Mouse (Mus musculus) ES-E14 (cell line): ENCODE results near the gene Pum1. TPM values are rescaled to one million over a fixed set of nuclear protein-coding genes. Genes with fewer than 3 reads are reported as not detected.

Experiments
- DNase-seq: peaks from one replicate; pipeline ENCODE4 v3.0.0-alpha.2; 2013; ENCODE audit warnings: low read depth, low spot score
- H3K27ac ChIP-seq: 2 replicates; pipeline ENCODE4 v1.5.1; 2012; ENCODE audit warnings: low read depth, mild to moderate bottlenecking, low read length, moderate library complexity, mixed read lengths; ENCODE audit not compliant: poor library complexity, insufficient read depth, severe bottlenecking
- H3K36me3 ChIP-seq: 2 replicates; pipeline ENCODE4 v1.6.1; 2012; ENCODE audit warnings: mild to moderate bottlenecking, low read length, moderate library complexity, mixed read lengths; ENCODE audit not compliant: control insufficient read depth, poor library complexity, insufficient read depth, severe bottlenecking
- H3K4me1 ChIP-seq, 2 experiments: fragments of 150-350 bp in 1 of 2; sonication (generic) in 1 of 2; 2 replicates each; pipeline ENCODE4 v1.6.1; 2012; ENCODE audit warnings: low read length in 2 of 2, mild to moderate bottlenecking in 1 of 2, mixed read lengths in 1 of 2; ENCODE audit not compliant: control insufficient read depth in 2 of 2, insufficient read depth in 2 of 2, poor library complexity in 1 of 2
- H3K4me3 ChIP-seq, 2 experiments: fragments of 150-350 bp in 1 of 2; sonication (generic) in 1 of 2; 2 replicates each; pipeline ENCODE4 v1.5.1; 2012; ENCODE audit warnings: low read length in 2 of 2, low read depth in 1 of 2, mild to moderate bottlenecking in 1 of 2, mixed read lengths in 1 of 2; ENCODE audit not compliant: insufficient read depth in 1 of 2, poor library complexity in 1 of 2, severe bottlenecking in 1 of 2
- H3K9ac ChIP-seq: 2 replicates; pipeline ENCODE4 v1.6.1; 2012; ENCODE audit warnings: low read depth, mild to moderate bottlenecking, low read length, mixed read lengths; ENCODE audit not compliant: poor library complexity, insufficient read depth, severe bottlenecking
- H3K9me3 ChIP-seq: fragments of 150-350 bp; sonication (generic); 2 replicates; pipeline ENCODE4 v1.6.1; 2012; ENCODE audit warnings: low read depth, mild to moderate bottlenecking, low read length; ENCODE audit not compliant: control insufficient read depth, insufficient read depth
- CHD2 ChIP-seq: IDR thresholded peaks from 2 replicates; pipeline ENCODE4 v1.6.1; 2014; ENCODE audit warnings: mild to moderate bottlenecking, low read depth, low read length, inconsistent platforms
- HCFC1 ChIP-seq: IDR thresholded peaks from 2 replicates; pipeline ENCODE4 v1.6.1; 2012; ENCODE audit warnings: low read length, inconsistent platforms, borderline replicate concordance; ENCODE audit not compliant: insufficient read depth
- MAFK ChIP-seq: IDR thresholded peaks from 2 replicates; pipeline ENCODE4 v1.6.1; 2014; ENCODE audit warnings: mild to moderate bottlenecking, low read depth, low read length, inconsistent platforms; ENCODE audit not compliant: insufficient read depth
- ZC3H11A ChIP-seq: IDR thresholded peaks from 2 replicates; pipeline ENCODE4 v1.6.1; 2012; ENCODE audit warnings: low read depth, mild to moderate bottlenecking, inconsistent platforms, low read length, borderline replicate concordance
- ZNF384 ChIP-seq: IDR thresholded peaks from 2 replicates; pipeline ENCODE4 v1.6.1; 2012; ENCODE audit warnings: low read depth, low read length, inconsistent platforms
- in situ Hi-C, 2 experiments: fragments of 600-800 bp; cut with MboI; formaldehyde crosslinking; loops; one replicate each; pipeline ENCODE4 v1.15.1; 2025; ENCODE audit warnings: low sequenced_read_pairs in 2 of 2, inconsistent platforms in 1 of 2; ENCODE audit not compliant: unreplicated experiment in 2 of 2
- total RNA-seq: library from RNA; depleted of rRNA; stranded (reverse); fragments of 300-350 nt; gene quantifications from 2 replicates; pipeline ENCODE4 v1.2.3, GENCODE M21; 2012

The Pum1 gene
- total RNA-seq, 1 experiment = 101 TPM

- H3K9ac ChIP-seq = no peak overlapping the region
- peaks cover 8 to 11% of the 10 kb centered on the region in 2 experiments; a peak in 3 of 4 replicates for H3K4me1 ChIP-seq
- H3K4me3 ChIP-seq = no peak overlapping the region
- peaks cover 9% of the 10 kb centered on the region for H3K36me3 ChIP-seq
- no peaks in the 10 kb centered on the region for H3K9me3 ChIP-seq
- in situ Hi-C loops = no loop called here
- no peak for DNase-seq
- H3K27ac ChIP-seq = no peak overlapping the region
- TF ChIP-seq ZNF384 = no peak
- TF ChIP-seq HCFC1 = no peak
- no peak for TF ChIP-seq MAFK
- no peak for TF ChIP-seq CHD2
- no peak for TF ChIP-seq ZC3H11A
Measured at GRCm38 (mm10) chr4:130715623-130716022, 52.5 kb downstream of the Pum1 start.

GRCm38 (mm10) chr4:130719348-130719747 is 56.2 kb downstream of the Pum1 start:
- Histone ChIP-seq H3K4me1 (peaks cover 11 to 22% of the 10 kb centered on the region in 2 experiments), H3K27ac (no peak overlapping the region), H3K36me3 (peaks cover 10% of the 10 kb centered on the region), H3K9me3 (no peaks in the 10 kb centered on the region), H3K4me3 (no peak overlapping the region), H3K9ac (no peak overlapping the region)
- TF ChIP-seq ZNF384 = no peak
- TF ChIP-seq ZC3H11A = no peak
- TF ChIP-seq MAFK = no peak
- no peak for TF ChIP-seq HCFC1
- TF ChIP-seq CHD2 = no peak
- in situ Hi-C loops = no loop called here
- no peak for DNase-seq

- no peak for DNase-seq
- no peak overlapping the region for H3K9ac ChIP-seq
- in situ Hi-C loops = no loop called here
- H3K9me3 ChIP-seq = no peaks in the 10 kb centered on the region
- peaks cover 17 to 23% of the 10 kb centered on the region in 2 experiments for H3K4me1 ChIP-seq
- H3K36me3 ChIP-seq = peaks cover 21% of the 10 kb centered on the region
- H3K27ac ChIP-seq = no peak overlapping the region
- no peak overlapping the region for H3K4me3 ChIP-seq
- TF ChIP-seq MAFK = no peak
- no peak for TF ChIP-seq CHD2
- no peak for TF ChIP-seq ZNF384
- TF ChIP-seq ZC3H11A = no peak
- no peak for TF ChIP-seq HCFC1
Measured at GRCm38 (mm10) chr4:130722607-130723006, 59.5 kb downstream of the Pum1 start.

- Histone ChIP-seq H3K9me3 (no peaks in the 10 kb centered on the region), H3K4me3 (no peak overlapping the region), H3K36me3 (peaks cover 22% of the 10 kb centered on the region), H3K4me1 (peaks cover 16 to 17% of the 10 kb centered on the region in 2 experiments), H3K27ac (no peak overlapping the region), H3K9ac (no peak overlapping the region; the same call in 1 of the 2 replicates)
- TF ChIP-seq ZNF384 = no peak
- no peak for TF ChIP-seq MAFK
- TF ChIP-seq CHD2 = no peak
- TF ChIP-seq HCFC1 = no peak
- TF ChIP-seq ZC3H11A = no peak
- in situ Hi-C loops = no loop called here
- DNase-seq = no peak
Measured at GRCm38 (mm10) chr4:130726118-130726517, 63.0 kb downstream of the Pum1 start.

GRCm38 (mm10) chr4:130735957-130736356 is 72.8 kb downstream of the Pum1 start:
- Histone ChIP-seq H3K27ac (no peak overlapping the region), H3K36me3 (peaks cover 12% of the 10 kb centered on the region), H3K9me3 (no peaks in the 10 kb centered on the region), H3K9ac (no peak overlapping the region), H3K4me1 (peaks cover 0 to 4% of the 10 kb centered on the region in 2 experiments; a peak in 1 of 4 replicates), H3K4me3 (no peak overlapping the region)
- TF ChIP-seq CHD2 (no peak), HCFC1 (no peak), ZC3H11A (no peak), ZNF384 (no peak), MAFK (no peak)
- DNase-seq = no peak
- in situ Hi-C loops = no loop called here
